Mouse (Mus musculus): ENCODE data around the gene Zfp846. TPM values are rescaled to one million over a fixed set of nuclear protein-coding genes. Genes with fewer than 3 reads are reported as not detected.

Gene Zfp846
- 10.1 and 11.5 TPM in 2 replicates for polyA plus RNA-seq (2015; fragmentation: Nextera tagmentation; extraction: Ambion mirVana)

GRCm38 (mm10) chr9:20581175-20581634, at the start of gene Zfp846:
Gene Zfp846, plus strand, starts transcription at chr9:20581291.

GRCm38 (mm10) chr9:20642101-20642895, 61.2 kb downstream of the Zfp846 start, which contains the start of gene Ubl5:
Gene Ubl5, plus strand, starts transcription at chr9:20642878.

GRCm38 (mm10) chr9:20644360-20645081, 63.4 kb downstream of the Zfp846 start, which contains the start of gene Fbxl12:
Gene Fbxl12, minus strand, starts transcription at chr9:20644767.

DNA sequence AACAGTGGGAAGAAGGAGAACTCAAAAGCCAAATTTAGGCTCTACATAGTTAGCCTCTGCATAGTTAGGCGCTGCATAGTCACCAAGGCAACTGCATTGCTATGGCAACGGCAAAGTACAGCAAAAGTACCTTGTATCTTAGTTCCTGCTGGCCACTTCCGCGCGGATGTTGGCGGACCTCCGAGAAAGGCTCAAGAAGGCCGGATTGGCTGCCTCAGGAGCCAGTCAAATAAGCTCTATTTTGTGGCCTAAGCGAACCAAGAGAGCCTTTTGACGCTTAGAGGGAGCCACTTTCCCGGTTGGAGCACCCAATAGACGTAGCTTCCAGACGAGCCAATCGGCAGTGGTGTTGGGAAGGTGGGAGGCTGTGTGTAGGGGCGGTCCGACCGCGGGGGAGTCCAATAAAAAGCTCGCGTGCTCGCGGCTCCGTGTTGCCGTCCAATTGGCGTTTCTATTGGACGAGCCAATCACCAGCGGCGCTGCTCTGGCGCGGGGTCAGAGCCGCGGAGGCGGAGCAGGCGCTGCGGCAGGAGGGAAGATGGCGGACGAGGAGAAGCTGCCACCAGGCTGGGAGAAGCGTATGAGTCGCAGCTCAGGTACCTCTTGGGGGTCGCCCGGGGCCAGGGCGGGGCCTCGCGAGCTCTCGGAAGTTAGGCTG, 70.6 kb downstream of the Zfp846 start, which contains the start of gene Pin1:
TSS of gene Pin1 (plus strand) at position 494 of the 658 bp plus-strand sequence.

Other genes starting within 250 kb of the Zfp846 start
- 0.06 TPM in 1 of 2 replicates, not detected in the other for gene Olfr18, start 245.2 kb upstream of the Zfp846 start, polyA plus RNA-seq (2015; fragmentation: Nextera tagmentation; extraction: Ambion mirVana)
- 88.4 and 138 TPM in 2 replicates for gene Zfp560, start 196.1 kb upstream of the Zfp846 start, polyA plus RNA-seq (2015; fragmentation: Nextera tagmentation; extraction: Ambion mirVana)
- gene Zfp26, start 121.1 kb upstream of the Zfp846 start, polyA plus RNA-seq (2015; fragmentation: Nextera tagmentation; extraction: Ambion mirVana), result 8.2 and 9.3 TPM in 2 replicates
- 17.0 and 18.4 TPM in 2 replicates for gene Zfp426, start 88.5 kb upstream of the Zfp846 start, polyA plus RNA-seq (2015; fragmentation: Nextera tagmentation; extraction: Ambion mirVana)
- 31.7 and 34.7 TPM in 2 replicates for gene Zfp266, start 59.9 kb upstream of the Zfp846 start, polyA plus RNA-seq (2015; fragmentation: Nextera tagmentation; extraction: Ambion mirVana)
- gene Ubl5, start 61.6 kb downstream of the Zfp846 start, polyA plus RNA-seq (2015; fragmentation: Nextera tagmentation; extraction: Ambion mirVana), result 456 and 566 TPM in 2 replicates
- gene Fbxl12, start 63.5 kb downstream of the Zfp846 start, polyA plus RNA-seq (2015; fragmentation: Nextera tagmentation; extraction: Ambion mirVana), result 14.4 and 15.4 TPM in 2 replicates
- 50.3 and 56.1 TPM in 2 replicates for gene Pin1, start 70.8 kb downstream of the Zfp846 start, polyA plus RNA-seq (2015; fragmentation: Nextera tagmentation; extraction: Ambion mirVana)
- gene Olfm2, start 165.1 kb downstream of the Zfp846 start, polyA plus RNA-seq (2015; fragmentation: Nextera tagmentation; extraction: Ambion mirVana), result 10.1 and 30.7 TPM in 2 replicates
- 20.4 and 60.9 TPM in 2 replicates for gene Col5a3, start 233.8 kb downstream of the Zfp846 start, polyA plus RNA-seq (2015; fragmentation: Nextera tagmentation; extraction: Ambion mirVana)
- not detected in 2 replicates for gene Rdh8, start 237.2 kb downstream of the Zfp846 start, polyA plus RNA-seq (2015; fragmentation: Nextera tagmentation; extraction: Ambion mirVana)